Mouse (Mus musculus) neural tube, embryonic 14.5 days (tissue): ENCODE results near the gene Gmeb1. TPM values are rescaled to one million over a fixed set of nuclear protein-coding genes. Genes with fewer than 3 reads are reported as not detected.
A peak's percentile ranks its signal among the peaks of the same experiment; 100 is the strongest.
"Not testable (repeated sequence)": the region's sequence is repeated elsewhere in the genome, so short reads cannot be mapped to it uniquely, and the experiment has no call there.

ENCODE experiments used
- ATAC-seq: fragments of 200-750 bp; cut with Nextera tagmentation; 2 replicates; pipeline ENCODE4 v1.8.0; 2017; ENCODE audit warnings: low read depth, mild to moderate bottlenecking, moderate TSS enrichment, moderate library complexity
- H3K27ac ChIP-seq: fragments of 300-500 bp; sonication (generic); 2 replicates; pipeline ENCODE4 v1.5.1; 2014; ENCODE audit warnings: low read depth, mild to moderate bottlenecking, control low read depth, low read length, moderate library complexity, mixed read lengths
- H3K27me3 ChIP-seq: fragments of 300-500 bp; sonication (generic); 2 replicates; pipeline ENCODE4 v1.6.1; 2014; ENCODE audit warnings: low read length; ENCODE audit not compliant: control insufficient read depth, insufficient read depth
- H3K36me3 ChIP-seq: fragments of 300-500 bp; sonication (generic); 2 replicates; pipeline ENCODE4 v1.6.1; 2014; ENCODE audit warnings: low read length, mixed read lengths; ENCODE audit not compliant: control insufficient read depth, insufficient read depth
- H3K4me1 ChIP-seq: fragments of 300-500 bp; sonication (generic); 2 replicates; pipeline ENCODE4 v1.6.1; 2014; ENCODE audit warnings: low read length; ENCODE audit not compliant: control insufficient read depth, insufficient read depth
- H3K4me2 ChIP-seq: fragments of 300-500 bp; sonication (generic); 2 replicates; pipeline ENCODE4 v1.6.1; 2014; ENCODE audit warnings: mild to moderate bottlenecking, low read depth, low read length, control low read depth
- H3K4me3 ChIP-seq: fragments of 300-500 bp; sonication (generic); 2 replicates; pipeline ENCODE4 v1.5.1; 2014; ENCODE audit warnings: low read depth, low read length, control low read depth, mixed read lengths
- H3K9ac ChIP-seq: fragments of 300-500 bp; sonication (generic); replicated peaks from 2 replicates; pipeline ENCODE4 v1.6.1; 2014; ENCODE audit warnings: low read depth, mild to moderate bottlenecking, control low read depth, low read length, mixed read lengths
- H3K9me3 ChIP-seq: fragments of 300-500 bp; sonication (generic); 2 replicates; pipeline ENCODE4 v1.6.1; 2016; ENCODE audit warnings: low read length; ENCODE audit not compliant: control insufficient read depth
- WGBS: fragments of 180-500 bp; shearing (Covaris S2); extraction: QIAGEN DNeasy Blood & Tissue Kit; methylation state at CpG from one replicate; pipeline ENCODE4 v1.1.7; 2014; 5-methylcytosine and 5-hydroxymethylcytosine counted together
- polyA plus RNA-seq: library from polyadenylated mRNA; unstranded; fragments of >200 nt; fragmentation: Nextera tagmentation; extraction: Ambion mirVana; gene quantifications from 2 replicates; pipeline ENCODE4 v1.2.1, GENCODE M21; 2014

Gene Gmeb1
- 38.1 and 38.3 TPM in 2 replicates for polyA plus RNA-seq

DNA sequence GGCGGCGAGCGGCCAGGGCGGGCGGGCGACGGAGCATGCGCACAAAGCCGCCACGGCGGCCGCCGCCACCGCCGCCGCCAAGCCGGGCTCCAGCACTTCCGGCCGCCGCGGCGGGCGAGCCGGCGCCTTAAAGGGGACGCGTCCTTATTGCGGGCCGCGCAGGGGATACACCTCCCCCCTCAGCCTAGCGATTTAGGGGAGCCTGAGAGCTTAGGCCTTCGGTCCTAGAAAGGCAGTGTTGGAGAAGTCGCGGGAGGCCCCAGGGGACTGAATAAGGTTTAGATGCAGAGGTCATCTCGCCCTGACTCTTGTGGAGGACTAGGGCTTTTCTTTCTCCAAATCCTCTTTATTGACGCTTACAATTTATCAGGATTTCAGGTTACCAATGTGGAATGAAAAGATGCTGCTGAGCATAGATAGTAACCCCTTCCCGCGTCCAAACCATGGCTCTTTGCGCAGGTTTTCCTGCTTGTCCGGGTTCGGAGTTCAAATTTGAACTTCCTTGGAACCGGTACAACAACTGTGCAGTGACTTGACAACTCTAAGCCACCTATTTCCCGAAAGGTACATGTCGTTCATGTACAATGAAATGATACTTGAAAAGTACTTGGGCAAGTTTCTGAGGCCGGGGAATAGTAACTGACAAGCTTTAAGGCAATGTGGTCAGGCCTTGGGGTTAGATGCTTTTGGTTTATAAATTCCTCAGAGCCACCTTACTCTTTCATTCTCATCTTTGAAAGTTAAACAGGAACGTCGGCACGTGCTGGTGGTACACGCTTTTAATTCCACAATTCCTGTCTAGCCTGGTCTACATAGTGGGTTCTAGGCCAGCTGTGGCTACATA lies at the start of gene Gmeb1:
Gmeb1 (minus strand) TSS at position 89 of the 844 bp plus-strand sequence.
- H3K9ac ChIP-seq = peak within 1 kb of the TSS; percentile 98
- H3K4me3 ChIP-seq = peak within 1 kb of the TSS; percentile 81
- peaks cover 8% of the 10 kb centered on the region for H3K4me1 ChIP-seq
- 19% methylated on average over 41 of the region's 49 CpGs for WGBS
- peak within 1 kb of the TSS; percentile 87 for H3K27ac ChIP-seq
- H3K4me2 ChIP-seq = peak within 1 kb of the TSS; percentile 86
- peak; percentile 93 for ATAC-seq
- no peaks in the 10 kb centered on the region for H3K9me3 ChIP-seq
- no peaks in the 10 kb centered on the region for H3K36me3 ChIP-seq
- H3K27me3 ChIP-seq = no peaks in the 10 kb centered on the region

- 0 out of 2 replicates have a peak, but pooled peaks have one; percentile 14 for ATAC-seq
- no peaks in the 10 kb centered on the region for H3K27me3 ChIP-seq
- peaks cover 37% of the 10 kb centered on the region; the same call in 1 of the 2 replicates for H3K36me3 ChIP-seq
Observed at GRCm38 (mm10) chr4:132309849-132310472, 48.6 kb upstream of the Gmeb1 start.

DNA sequence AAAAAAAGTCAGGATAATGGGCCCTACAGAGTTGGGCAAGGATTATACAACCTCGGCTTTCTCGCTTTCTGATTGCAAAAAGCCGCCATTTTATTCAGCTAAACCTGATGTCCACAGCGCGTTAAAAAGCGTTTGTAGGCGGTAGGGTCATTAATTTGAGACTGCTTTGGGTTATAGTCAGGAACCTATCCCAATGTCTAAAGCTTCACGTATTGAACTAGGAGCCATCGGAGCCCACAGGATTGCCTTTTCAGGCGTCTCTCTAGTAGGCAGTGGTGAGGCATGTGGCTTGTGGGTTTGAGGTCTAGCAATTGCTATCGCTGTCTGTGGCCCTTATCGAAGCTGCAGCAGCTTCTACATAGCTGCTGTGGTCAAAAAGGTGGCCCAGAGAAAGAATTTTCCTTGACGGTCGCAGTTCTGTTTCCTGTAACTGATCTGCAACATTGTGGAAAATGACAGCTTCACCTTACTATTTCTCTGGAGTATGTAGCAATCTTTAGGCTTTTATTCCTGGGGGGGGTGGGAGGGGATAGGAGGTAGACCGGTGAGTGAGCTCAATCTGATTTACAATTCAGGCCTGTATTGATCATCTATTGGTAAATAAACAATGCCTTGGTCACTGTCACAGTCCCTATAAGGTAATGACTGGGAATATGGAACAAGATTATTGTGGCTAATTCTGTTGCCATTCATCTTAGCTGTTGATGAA lies 47.9 kb upstream of the Gmeb1 start:
- Histone ChIP-seq H3K9ac (peak overlapping the region; percentile 98), H3K9me3 (no peaks in the 10 kb centered on the region), H3K27ac (peak overlapping the region; percentile 95), H3K4me2 (peak overlapping the region; percentile 72), H3K4me3 (peak overlapping the region; percentile 71), H3K27me3 (no peaks in the 10 kb centered on the region), H3K36me3 (peaks cover 37% of the 10 kb centered on the region; the same call in 1 of the 2 replicates), H3K4me1 (peaks cover 9% of the 10 kb centered on the region)
- WGBS = under 1% methylated on average over 15 of the region's 15 CpGs
- 0 out of 2 replicates have a peak, but pooled peaks have one; percentile 10 for ATAC-seq

More at GRCm38 (mm10) chr4:132309849-132310472, 48.6 kb upstream of the Gmeb1 start:
- H3K27ac ChIP-seq = peak overlapping the region; percentile 95; the same call in 1 of the 2 replicates
- peak overlapping the region; percentile 71 for H3K4me3 ChIP-seq
- peak overlapping the region; percentile 72 for H3K4me2 ChIP-seq
- peaks cover 9% of the 10 kb centered on the region for H3K4me1 ChIP-seq
- H3K9ac ChIP-seq = peak overlapping the region; percentile 98
- H3K9me3 ChIP-seq = no peaks in the 10 kb centered on the region
- 27% methylated on average over 10 of the region's 10 CpGs for WGBS

GRCm38 (mm10) chr4:132308437-132309139 lies 47.2 kb upstream of the Gmeb1 start:
- peak overlapping the region; percentile 71 for H3K4me3 ChIP-seq

GRCm38 (mm10) chr4:132306004-132306403 lies 44.6 kb upstream of the Gmeb1 start:
- no peak overlapping the region for H3K27ac ChIP-seq
- no peak overlapping the region for H3K4me2 ChIP-seq
- peaks cover 12% of the 10 kb centered on the region; the same call in 1 of the 2 replicates for H3K36me3 ChIP-seq
- no peak overlapping the region for H3K9ac ChIP-seq
- H3K4me3 ChIP-seq = no peak overlapping the region
- ATAC-seq = no peak
- no peaks in the 10 kb centered on the region for H3K9me3 ChIP-seq
- H3K4me1 ChIP-seq = peaks cover 9% of the 10 kb centered on the region
- WGBS = 68% methylated on average over 6 of the region's 6 CpGs
- H3K27me3 ChIP-seq = no peaks in the 10 kb centered on the region

More at GRCm38 (mm10) chr4:132308437-132309139, 47.2 kb upstream of the Gmeb1 start:
- H3K9ac ChIP-seq = peak overlapping the region; percentile 98
- H3K36me3 ChIP-seq = peaks cover 30% of the 10 kb centered on the region; the same call in 1 of the 2 replicates
- H3K27me3 ChIP-seq = no peaks in the 10 kb centered on the region
- H3K4me2 ChIP-seq = peak overlapping the region; percentile 72
- H3K4me1 ChIP-seq = peaks cover 9% of the 10 kb centered on the region
- H3K27ac ChIP-seq = peak overlapping the region; percentile 95
- WGBS = under 1% methylated on average over 41 of the region's 41 CpGs
- peak; percentile 94 for ATAC-seq
- H3K9me3 ChIP-seq = no peaks in the 10 kb centered on the region

GRCm38 (mm10) chr4:132305276-132305675 lies 43.9 kb upstream of the Gmeb1 start:
- Histone ChIP-seq H3K4me1 (peaks cover 6% of the 10 kb centered on the region), H3K27me3 (no peaks in the 10 kb centered on the region), H3K27ac (no peak overlapping the region), H3K4me3 (no peak overlapping the region), H3K9ac (no peak overlapping the region), H3K36me3 (peaks cover 5% of the 10 kb centered on the region; the same call in 1 of the 2 replicates), H3K4me2 (no peak overlapping the region), H3K9me3 (no peaks in the 10 kb centered on the region)
- ATAC-seq = no peak
- WGBS = 90% methylated on average over 8 of the region's 8 CpGs

GRCm38 (mm10) chr4:132303484-132303883 lies 42.1 kb upstream of the Gmeb1 start:
- not testable (repeated sequence) for H3K27ac ChIP-seq, H3K36me3 ChIP-seq, H3K27me3 ChIP-seq, H3K4me1 ChIP-seq, ATAC-seq, H3K9me3 ChIP-seq
- H3K9ac ChIP-seq = peak overlapping the region; percentile 48; the same call in 1 of the 2 replicates
- 51% methylated on average over 6 of the region's 6 CpGs for WGBS
- H3K4me3 ChIP-seq = peak overlapping the region; percentile 32
- H3K4me2 ChIP-seq = peak overlapping the region; percentile 58

DNA sequence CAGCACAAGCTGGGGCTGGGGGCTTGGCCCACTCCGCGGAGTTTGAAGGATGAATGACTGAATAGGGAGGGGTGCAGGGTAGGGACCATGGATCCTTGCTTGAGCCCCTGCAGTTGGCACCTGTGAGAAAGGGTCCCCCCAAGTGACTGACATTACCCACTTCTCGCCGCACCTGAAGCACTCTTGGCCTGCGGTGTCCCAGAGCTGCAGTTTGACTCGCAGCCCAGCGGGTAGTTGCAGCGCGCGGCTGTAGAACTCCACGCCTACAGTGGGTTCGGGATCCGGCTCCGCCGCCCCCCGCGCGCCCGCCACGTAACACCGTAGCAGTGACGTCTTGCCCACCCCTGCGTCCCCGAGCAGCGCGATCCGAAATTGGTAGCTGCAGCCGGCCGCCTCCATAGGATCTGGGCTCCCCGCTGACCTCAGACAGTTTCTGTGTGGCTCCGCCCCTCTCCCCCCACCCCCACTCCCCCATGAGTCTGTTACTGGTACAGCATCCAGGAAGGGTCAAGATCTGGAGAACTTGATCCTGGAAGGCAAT lies 41.6 kb upstream of the Gmeb1 start, which contains the start of gene Rab42:
Rab42 (minus strand) TSS at position 447 of the 541 bp plus-strand sequence.
- peak within 1 kb of the TSS; percentile 32 for H3K4me3 ChIP-seq
- peak within 1 kb of the TSS; percentile 58 for H3K4me2 ChIP-seq
- WGBS = 2% methylated on average over 31 of the region's 31 CpGs
- H3K4me1 ChIP-seq = no peaks in the 10 kb centered on the region
- H3K27ac ChIP-seq = no peak within 1 kb of the TSS
- no peaks in the 10 kb centered on the region for H3K9me3 ChIP-seq
- H3K9ac ChIP-seq = peak within 1 kb of the TSS; percentile 48
- ATAC-seq = peak; percentile 45
- no peaks in the 10 kb centered on the region for H3K27me3 ChIP-seq
- H3K36me3 ChIP-seq = no peaks in the 10 kb centered on the region
